Mouse (Mus musculus) MEL (cell line): ENCODE results near the gene Cox8c.

Experiments
- CTCF ChIP-seq, 3 experiments: IDR thresholded peaks in 2 of 3; conservative IDR thresholded peaks in 1 of 3; 2 replicates each; pipeline ENCODE4 v1.5.1; 2011 to 2012; ENCODE audit warnings: low read length in 3 of 3, low read depth in 2 of 3, mild to moderate bottlenecking in 2 of 3, improper control_type of control experiment in 1 of 3, inconsistent platforms in 1 of 3, mixed read lengths in 1 of 3, moderate library complexity in 1 of 3; ENCODE audit not compliant: control insufficient read depth in 1 of 3, insufficient read depth in 1 of 3, poor library complexity in 1 of 3, severe bottlenecking in 1 of 3
- MYB ChIP-seq: IDR thresholded peaks from 2 replicates; pipeline ENCODE4 v1.6.1; 2011; ENCODE audit warnings: mild to moderate bottlenecking, low read depth, low read length, improper control_type of control experiment
- POLR2A ChIP-seq, 2 experiments: IDR thresholded peaks; 2 replicates each; pipeline ENCODE4 v1.6.1; 2011 to 2012; ENCODE audit warnings: low read length in 2 of 2, mild to moderate bottlenecking in 2 of 2, control low read depth in 1 of 2, improper control_type of control experiment in 1 of 2, low read depth in 1 of 2, moderate library complexity in 1 of 2; ENCODE audit not compliant: control insufficient read depth in 1 of 2, insufficient read depth in 1 of 2, poor library complexity in 1 of 2
- USF1 ChIP-seq: IDR thresholded peaks from 2 replicates; pipeline ENCODE4 v1.6.1; 2014; ENCODE audit warnings: low read depth, mild to moderate bottlenecking, inconsistent platforms, low read length, improper control_type of control experiment, moderate library complexity
- ZC3H11A ChIP-seq: IDR thresholded peaks from 2 replicates; pipeline ENCODE4 v1.6.1; 2012; ENCODE audit warnings: low read depth, mild to moderate bottlenecking, inconsistent platforms, low read length, improper control_type of control experiment

DNA sequence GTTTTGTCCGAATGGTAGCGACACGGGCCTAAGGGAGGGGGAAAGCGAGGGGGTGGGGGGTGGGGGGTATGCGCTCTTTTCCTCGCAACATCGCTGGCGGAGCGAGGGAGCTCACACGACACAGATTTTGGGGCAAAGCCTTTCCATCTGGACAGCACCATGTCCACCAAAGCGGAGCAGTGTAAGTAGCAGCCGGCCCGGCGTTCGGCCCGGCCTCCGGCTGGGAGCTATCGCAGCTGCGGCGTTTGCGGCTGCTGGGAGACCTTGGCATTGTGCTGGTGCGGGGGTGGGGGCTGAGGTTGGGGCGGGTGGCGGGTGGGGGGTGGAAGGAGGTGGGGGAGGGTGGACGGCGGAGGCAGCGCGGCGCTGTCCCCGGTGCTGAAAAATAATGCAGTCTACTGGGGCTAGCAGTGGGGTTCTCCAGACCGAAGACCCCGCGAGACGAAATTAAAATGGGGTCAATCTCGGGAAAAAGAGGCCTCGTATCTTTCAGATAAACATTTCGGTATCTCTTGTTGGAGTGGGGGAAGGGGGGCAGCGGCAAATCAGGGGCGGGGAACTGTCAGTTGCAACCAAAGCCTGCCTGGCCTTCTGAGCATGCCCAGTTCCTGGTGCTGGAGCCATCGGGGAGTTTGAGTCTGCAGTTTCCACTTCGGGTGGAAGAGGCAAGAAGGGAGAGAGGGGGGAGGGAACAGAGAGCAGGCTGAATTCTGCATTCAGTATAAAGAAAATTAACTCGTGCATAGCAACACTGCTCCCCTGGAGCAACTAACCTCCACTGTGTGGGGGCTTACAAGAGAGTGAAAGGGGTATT, 50.5 kb downstream of the Cox8c start:
- no peak for TF ChIP-seq POLR2A (IDR thresholded peaks at IDR 0.05; ENCODE audit: control insufficient read depth in 1 of 2, insufficient read depth in 1 of 2, low read depth in 1 of 2, low read length in 2 of 2, poor library complexity in 1 of 2)
- no peak for TF ChIP-seq USF1
- TF ChIP-seq CTCF (IDR thresholded peaks at IDR 0.05 in 2 of 3, conservative IDR thresholded peaks at IDR 0.05 in 1 of 3; ENCODE audit: control insufficient read depth in 1 of 3, insufficient read depth in 1 of 3, low read depth in 2 of 3, low read length in 3 of 3, poor library complexity in 1 of 3, severe bottlenecking in 1 of 3) = no peak
- no peak for TF ChIP-seq ZC3H11A
- no peak for TF ChIP-seq MYB
